26 mouse cellular contexts compared by ENCODE assay signal in the genomic region with DNA sequence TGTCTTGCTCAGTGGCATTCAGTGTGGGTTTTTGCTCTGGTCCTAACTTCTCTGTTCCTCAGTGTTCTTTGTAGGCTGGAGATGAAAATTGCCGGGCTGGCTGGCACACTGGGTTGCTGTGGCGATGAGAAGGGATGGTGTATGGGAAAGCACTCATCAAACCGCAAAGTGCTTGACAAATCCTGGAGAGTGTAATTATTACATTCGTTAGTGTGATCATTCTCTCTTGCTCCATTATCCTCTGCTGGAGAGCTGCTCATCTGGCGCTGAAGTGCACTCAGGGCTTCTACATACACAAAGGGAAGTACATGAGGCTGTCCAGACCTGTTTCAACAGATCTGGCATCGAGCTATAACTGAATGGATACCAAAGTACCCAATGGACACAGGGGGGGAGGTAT.
DNase-seq lines count a peak whose midpoint lies in the region; ATAC-seq and TF ChIP-seq lines count a peak whose summit lies in the region.
"Had no signal": no experiment of that assay in that cellular context is flagged by ENCODE, and none has a peak within 500 bp of the region (broad histone marks: within the 10 kb centered on the region; RNA-seq: fewer than 3 reads in every experiment).

No protein-coding gene starts in this region.

- no peak for TF ChIP-seq CTCF in forebrain, postnatal 0 days (IDR thresholded peaks at IDR 0.05; ENCODE audit: low read depth)

- no peak overlapping the region for H3K4me2 ChIP-seq in forebrain, embryonic 11.5 days (ENCODE audit: low read depth, low read length, severe bottlenecking)
- H3K4me2 ChIP-seq in midbrain, embryonic 16.5 days (ENCODE audit: low read length) = no peak overlapping the region
- H3K4me2 ChIP-seq in midbrain, embryonic 15.5 days = no peak overlapping the region
- no peak overlapping the region for H3K4me2 ChIP-seq in forebrain, embryonic 14.5 days (ENCODE audit: low read length)
- H3K4me2 ChIP-seq in forebrain, postnatal 0 days (ENCODE audit: low read depth) = no peak overlapping the region
- H3K4me2 ChIP-seq: embryonic facial prominence, embryonic 12.5 days; embryonic facial prominence, embryonic 15.5 days; heart, embryonic 12.5 days; heart, embryonic 15.5 days; hindbrain, embryonic 15.5 days had no signal

- H3K27me3 ChIP-seq in forebrain, embryonic 11.5 days (ENCODE audit: control insufficient read depth, insufficient read depth, low read length) = no peaks in the 10 kb centered on the region
- H3K27me3 ChIP-seq in forebrain, embryonic 10.5 days (ENCODE audit: poor library complexity, severe bottlenecking) = peaks cover 6% of the 10 kb centered on the region
- no peaks in the 10 kb centered on the region for H3K27me3 ChIP-seq in midbrain, embryonic 16.5 days (ENCODE audit: control insufficient read depth, insufficient read depth, low read depth, low read length)
- H3K27me3 ChIP-seq in midbrain, embryonic 15.5 days (replicated peaks) = no peaks in the 10 kb centered on the region
- no peaks in the 10 kb centered on the region for H3K27me3 ChIP-seq in forebrain, embryonic 14.5 days (replicated peaks; ENCODE audit: control insufficient read depth, insufficient read depth, low read length)
- H3K27me3 ChIP-seq in forebrain, postnatal 0 days (ENCODE audit: insufficient read depth, low read length) = no peaks in the 10 kb centered on the region
- H3K27me3 ChIP-seq: embryonic facial prominence, embryonic 12.5 days; embryonic facial prominence, embryonic 15.5 days; heart, embryonic 12.5 days; heart, embryonic 15.5 days; hindbrain, embryonic 15.5 days had no signal

- peaks cover 2% of the 10 kb centered on the region; the same call in 1 of the 2 replicates for H3K4me1 ChIP-seq in forebrain, embryonic 11.5 days (replicated peaks; ENCODE audit: control insufficient read depth, insufficient read depth, low read length)
- peaks cover 12% of the 10 kb centered on the region for H3K4me1 ChIP-seq in forebrain, embryonic 10.5 days
- no peaks in the 10 kb centered on the region for H3K4me1 ChIP-seq in midbrain, embryonic 16.5 days (ENCODE audit: control insufficient read depth, insufficient read depth, low read length)
- peaks cover 5% of the 10 kb centered on the region; the same call in 1 of the 2 replicates for H3K4me1 ChIP-seq in midbrain, embryonic 15.5 days
- 0 out of 2 replicates have a peak, but pooled peaks cover 3% of the 10 kb centered on the region for H3K4me1 ChIP-seq in forebrain, embryonic 14.5 days (ENCODE audit: control insufficient read depth, insufficient read depth, low read length)
- no peaks in the 10 kb centered on the region for H3K4me1 ChIP-seq in forebrain, postnatal 0 days (ENCODE audit: insufficient read depth)
- H3K4me1 ChIP-seq: embryonic facial prominence, embryonic 12.5 days; embryonic facial prominence, embryonic 15.5 days; heart, embryonic 12.5 days had no signal

- H3K27ac ChIP-seq in forebrain, embryonic 11.5 days (ENCODE audit: low read depth, low read length) = no peak overlapping the region
- no peak overlapping the region for H3K27ac ChIP-seq in forebrain, embryonic 10.5 days
- no peak overlapping the region for H3K27ac ChIP-seq in midbrain, embryonic 16.5 days (ENCODE audit: low read length)
- no peak overlapping the region for H3K27ac ChIP-seq in midbrain, embryonic 15.5 days
- H3K27ac ChIP-seq in forebrain, embryonic 14.5 days (ENCODE audit: low read depth, low read length) = no peak overlapping the region
- H3K27ac ChIP-seq in forebrain, postnatal 0 days (ENCODE audit: low read depth, low read length) = no peak overlapping the region
- H3K27ac ChIP-seq: embryonic facial prominence, embryonic 12.5 days; embryonic facial prominence, embryonic 15.5 days; gastrocnemius, adult 2 months; heart, embryonic 15.5 days; hindbrain, embryonic 15.5 days had no signal

- ATAC-seq in forebrain, embryonic 11.5 days (replicated peaks; ENCODE audit: low FRiP score) = peak; percentile 44; the same call in 1 of the 2 replicates
- ATAC-seq in midbrain, embryonic 16.5 days = peak; percentile 25; the same call in 1 of the 2 replicates
- ATAC-seq in midbrain, embryonic 15.5 days (replicated peaks) = no peak
- ATAC-seq in forebrain, embryonic 14.5 days = peak; percentile 52; the same call in 1 of the 2 replicates
- peak; percentile 50 for ATAC-seq in forebrain, postnatal 0 days
- ATAC-seq in megakaryocyte-erythroid progenitor cell, adult 5-6 weeks (replicated peaks; ENCODE audit: low FRiP score, low TSS enrichment, poor library complexity, severe bottlenecking) = no peak
- ATAC-seq: intestine, postnatal 0 days had no signal

- H3K9ac ChIP-seq in forebrain, embryonic 11.5 days (ENCODE audit: low read length) = no peak overlapping the region
- no peak overlapping the region for H3K9ac ChIP-seq in midbrain, embryonic 16.5 days (ENCODE audit: low read depth, low read length)
- no peak overlapping the region for H3K9ac ChIP-seq in midbrain, embryonic 15.5 days
- no peak overlapping the region for H3K9ac ChIP-seq in forebrain, embryonic 14.5 days (ENCODE audit: low read length)
- no peak overlapping the region for H3K9ac ChIP-seq in forebrain, postnatal 0 days
- H3K9ac ChIP-seq: embryonic facial prominence, embryonic 12.5 days; embryonic facial prominence, embryonic 15.5 days; heart, embryonic 12.5 days; heart, embryonic 15.5 days; hindbrain, embryonic 15.5 days had no signal

- 75% methylated on average over 6 of the region's 6 CpGs for WGBS in forebrain, embryonic 11.5 days
- WGBS in forebrain, embryonic 10.5 days = 84% methylated on average over 6 of the region's 6 CpGs
- WGBS in midbrain, embryonic 16.5 days = 80% methylated on average over 6 of the region's 6 CpGs
- WGBS in midbrain, embryonic 15.5 days = 77% methylated on average over 6 of the region's 6 CpGs
- WGBS in forebrain, embryonic 14.5 days = 36% methylated on average over 6 of the region's 6 CpGs
- 37% methylated on average over 6 of the region's 6 CpGs for WGBS in forebrain, postnatal 0 days

- H3K4me3 ChIP-seq in forebrain, embryonic 11.5 days (ENCODE audit: low read depth, low read length) = no peak overlapping the region
- H3K4me3 ChIP-seq in forebrain, embryonic 10.5 days = no peak overlapping the region
- no peak overlapping the region for H3K4me3 ChIP-seq in midbrain, embryonic 16.5 days (ENCODE audit: low read depth, low read length)
- no peak overlapping the region for H3K4me3 ChIP-seq in midbrain, embryonic 15.5 days
- no peak overlapping the region for H3K4me3 ChIP-seq in forebrain, embryonic 14.5 days (ENCODE audit: low read depth, low read length)
- no peak overlapping the region for H3K4me3 ChIP-seq in forebrain, postnatal 0 days (ENCODE audit: low read depth, low read length)
- H3K4me3 ChIP-seq: embryonic facial prominence, embryonic 12.5 days; embryonic facial prominence, embryonic 15.5 days; gastrocnemius, adult 2 months; heart, embryonic 12.5 days; heart, embryonic 15.5 days; hindbrain, embryonic 15.5 days had no signal

- no peak for DNase-seq in forebrain, embryonic 11.5 days (ENCODE audit: low spot score)
- no peak for DNase-seq in forebrain, embryonic 10.5 days (ENCODE audit: extremely low spot score, low spot score)
- peak; percentile 27 for DNase-seq in forebrain, embryonic 14.5 days (ENCODE audit: low spot score)
- DNase-seq in forebrain, postnatal 0 days = no peak
- no peak for DNase-seq in urinary bladder, postnatal 14 days (ENCODE audit: low spot score)
- DNase-seq: adrenal gland, adult 2 months; adrenal gland, postnatal 14 days; cerebellum, adult 18-20 months; cerebellum, adult 9-10 months; cerebellum, postnatal 14 days; gastrocnemius, adult 2 months; gastrocnemius, postnatal 14 days; heart, adult 18-20 months; heart, postnatal 10 days; heart, postnatal 4 days; kidney, adult 2 months had no signal

- no peaks in the 10 kb centered on the region for H3K9me3 ChIP-seq in forebrain, embryonic 11.5 days (ENCODE audit: control insufficient read depth, low read length)
- no peaks in the 10 kb centered on the region for H3K9me3 ChIP-seq in forebrain, embryonic 10.5 days
- H3K9me3 ChIP-seq in midbrain, embryonic 16.5 days (replicated peaks; ENCODE audit: control insufficient read depth, low read length, poor library complexity, severe bottlenecking) = no peaks in the 10 kb centered on the region
- H3K9me3 ChIP-seq in midbrain, embryonic 15.5 days = no peaks in the 10 kb centered on the region
- H3K9me3 ChIP-seq in forebrain, embryonic 14.5 days (replicated peaks; ENCODE audit: control insufficient read depth, low read length) = no peaks in the 10 kb centered on the region
- H3K9me3 ChIP-seq in forebrain, postnatal 0 days (ENCODE audit: low read length) = no peaks in the 10 kb centered on the region
- H3K9me3 ChIP-seq: embryonic facial prominence, embryonic 12.5 days; embryonic facial prominence, embryonic 15.5 days; heart, embryonic 12.5 days; heart, embryonic 15.5 days; hindbrain, embryonic 15.5 days had no signal

- H3K36me3 ChIP-seq in forebrain, embryonic 11.5 days (ENCODE audit: control insufficient read depth, insufficient read depth, low read length) = no peaks in the 10 kb centered on the region
- H3K36me3 ChIP-seq in forebrain, embryonic 10.5 days (replicated peaks) = no peaks in the 10 kb centered on the region
- no peaks in the 10 kb centered on the region for H3K36me3 ChIP-seq in midbrain, embryonic 16.5 days (ENCODE audit: control insufficient read depth, insufficient read depth, low read length)
- no peaks in the 10 kb centered on the region for H3K36me3 ChIP-seq in midbrain, embryonic 15.5 days (replicated peaks)
- H3K36me3 ChIP-seq in forebrain, embryonic 14.5 days (ENCODE audit: control insufficient read depth, insufficient read depth, low read length) = no peaks in the 10 kb centered on the region
- no peaks in the 10 kb centered on the region for H3K36me3 ChIP-seq in forebrain, postnatal 0 days (ENCODE audit: insufficient read depth)
- H3K36me3 ChIP-seq: embryonic facial prominence, embryonic 12.5 days; embryonic facial prominence, embryonic 15.5 days; G1E; heart, embryonic 12.5 days; heart, embryonic 15.5 days; hindbrain, embryonic 15.5 days had no signal

Comparison
In these comparisons a context has a peak if more than half of its experiments do, and no peak if none do; other contexts are left out.
1. ATAC-seq: peak in forebrain, embryonic 11.5 days (single experiment), midbrain, embryonic 16.5 days (single experiment), forebrain, embryonic 14.5 days (single experiment) and forebrain, postnatal 0 days (single experiment); none in midbrain, embryonic 15.5 days (single experiment) and megakaryocyte-erythroid progenitor cell, adult 5-6 weeks (single experiment).